Mouse (Mus musculus) adrenal gland, postnatal 4 days (tissue): ENCODE results near the gene Mmp25. TPM values are rescaled to one million over a fixed set of nuclear protein-coding genes. Genes with fewer than 3 reads are reported as not detected.

ENCODE experiments used
- DNase-seq, 2 experiments: peaks; one replicate each; pipeline ENCODE4 v3.0.0; 2021 to 2022; ENCODE audit warnings: low spot score in 2 of 2, mixed read lengths in 2 of 2
- total RNA-seq, 2 experiments: library from RNA; stranded (reverse); gene quantifications; 2 replicates each; pipeline ENCODE4 v1.2.3; 2021

Gene Mmp25
- total RNA-seq, 2 experiments from 2014 or later = 0.56 to 0.90 TPM

DNA sequence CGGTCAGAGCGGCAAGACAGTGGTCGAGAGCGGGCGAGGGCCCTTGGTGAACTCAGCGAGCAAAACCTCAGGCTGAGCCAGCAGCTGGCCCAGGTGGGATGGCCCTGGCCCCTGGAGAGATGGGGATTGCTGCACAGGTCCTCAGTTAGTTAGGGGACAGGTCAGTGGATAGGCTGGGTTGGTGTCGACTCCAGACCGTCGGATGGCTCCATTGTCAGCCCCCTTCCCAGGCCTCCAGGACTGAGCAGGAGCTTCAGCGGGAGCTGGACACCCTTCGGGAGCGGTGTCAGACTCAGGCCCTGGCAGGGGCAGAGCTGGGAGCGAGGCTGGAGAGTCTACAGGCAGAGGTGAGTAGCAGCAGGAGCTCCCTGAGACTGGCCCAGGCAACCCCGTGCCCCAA is 20.4 kb upstream of the Mmp25 start:
- no peak for DNase-seq

DNA sequence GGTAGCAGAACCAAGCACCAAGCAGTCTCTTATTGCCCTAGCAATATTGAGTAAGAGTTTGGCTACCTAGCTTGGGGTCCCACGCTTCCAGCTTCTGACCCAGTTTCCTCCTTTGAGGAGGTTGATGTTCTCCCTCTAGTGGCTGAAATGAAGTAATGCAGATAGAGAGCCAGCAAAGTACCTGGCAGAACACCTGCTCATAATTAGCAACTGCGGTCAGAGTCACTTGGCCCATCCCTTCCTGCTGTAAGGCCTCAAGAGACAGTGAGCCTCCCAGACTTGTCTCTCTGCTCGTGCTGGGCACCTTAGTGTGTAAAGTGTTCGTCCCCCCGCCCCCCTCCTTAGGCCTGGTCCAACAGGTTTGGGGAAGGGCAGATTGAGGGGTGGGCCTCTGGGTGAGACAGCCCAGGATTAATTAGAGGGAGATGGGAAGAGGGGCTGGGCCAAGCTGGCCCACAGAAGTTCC is 19.5 kb upstream of the Mmp25 start:
- DNase-seq = no peak

- no peak for DNase-seq
Observed at GRCm38 (mm10) chr17:23661526-23661925, 16.4 kb upstream of the Mmp25 start.

GRCm38 (mm10) chr17:23660876-23661200 is 15.8 kb upstream of the Mmp25 start:
- DNase-seq = no peak

DNA sequence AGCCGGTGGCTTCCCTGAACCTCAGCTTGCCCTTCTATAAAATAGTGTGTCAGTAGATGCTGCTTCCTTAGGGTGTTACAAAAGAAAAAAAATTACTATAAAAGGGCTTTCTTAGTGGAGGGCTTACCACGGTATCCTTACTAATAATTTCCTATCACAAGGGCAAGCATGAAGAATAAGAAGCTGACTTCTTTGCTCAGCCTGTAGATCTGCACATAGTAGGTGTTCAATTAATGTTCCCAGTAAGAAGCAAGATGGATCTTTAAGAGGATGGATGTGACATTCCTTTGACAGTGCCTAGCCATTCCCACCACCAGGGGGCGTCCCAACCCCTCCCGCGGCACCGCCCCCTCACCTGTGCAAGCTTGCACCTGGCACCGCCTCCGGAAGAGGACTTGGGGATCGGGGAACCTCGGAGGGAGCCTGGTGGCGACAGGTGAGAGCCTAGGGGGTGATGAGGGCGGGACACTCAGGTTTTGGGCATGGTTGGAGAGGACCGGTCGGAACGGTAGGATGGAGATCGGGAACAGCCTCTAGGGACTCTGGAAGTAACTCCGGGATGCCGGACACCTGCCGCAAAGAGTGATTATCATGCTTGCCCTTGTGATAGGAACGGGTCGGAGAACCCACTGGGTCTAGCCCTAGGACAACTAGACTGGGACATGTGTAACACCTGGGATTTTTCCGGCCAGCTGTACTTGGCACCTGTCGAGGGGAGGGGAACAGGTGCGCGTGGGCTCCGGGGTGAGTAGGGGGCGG is 15.2 kb upstream of the Mmp25 start, which contains the start of gene Bicdl2:
Gene Bicdl2, plus strand, starts transcription at position 390 of the 759 bp plus-strand sequence.
- no peak for DNase-seq

- DNase-seq = no peak
Observed at GRCm38 (mm10) chr17:23658450-23658849, 13.4 kb upstream of the Mmp25 start.

- no peak for DNase-seq
Observed at GRCm38 (mm10) chr17:23654410-23654809, 9.3 kb upstream of the Mmp25 start.

GRCm38 (mm10) chr17:23654001-23654400 is 8.9 kb upstream of the Mmp25 start:
- DNase-seq = no peak

- no peak for DNase-seq
Observed at GRCm38 (mm10) chr17:23653324-23653723, 8.2 kb upstream of the Mmp25 start.

DNA sequence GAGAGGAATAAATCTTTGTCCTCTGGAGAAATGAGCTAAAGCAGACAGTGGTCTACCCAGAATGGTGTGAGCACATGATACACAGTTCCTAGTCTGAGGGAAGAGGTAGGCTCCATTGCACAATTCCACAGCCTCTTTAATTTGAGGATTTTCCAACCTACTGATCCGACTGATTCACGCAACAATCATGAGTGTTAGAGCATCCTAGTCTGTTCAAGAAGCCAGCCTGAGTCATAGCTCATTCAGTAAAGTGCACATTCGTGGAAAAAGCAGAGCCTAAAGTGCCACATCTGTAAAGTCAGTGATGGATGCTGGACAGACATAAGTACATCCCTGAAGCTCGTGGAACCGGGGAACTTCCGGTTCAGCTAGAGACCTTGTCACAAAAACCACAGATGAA is 6.3 kb upstream of the Mmp25 start:
- no peak for DNase-seq

DNA sequence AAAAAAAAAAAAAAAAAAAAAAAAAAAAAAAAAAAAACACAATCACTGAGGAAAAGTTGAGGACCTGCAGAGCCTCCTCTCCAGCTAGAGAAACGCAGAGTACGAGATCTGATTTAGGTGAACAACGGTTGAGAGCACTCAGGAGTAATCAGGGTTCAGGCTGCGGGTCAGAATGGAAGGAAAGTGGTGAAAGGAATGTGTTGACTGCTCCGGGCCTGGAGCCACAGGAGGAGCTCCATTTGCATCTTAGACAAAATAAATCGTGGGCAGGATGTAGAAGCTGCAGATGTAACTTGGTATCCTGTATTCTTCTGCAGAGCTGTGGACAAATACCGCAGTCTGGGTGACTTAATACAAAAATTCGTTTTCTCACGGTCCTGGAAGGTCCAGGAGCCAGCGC is 817 bp upstream of the Mmp25 start:
- DNase-seq = no peak

DNA sequence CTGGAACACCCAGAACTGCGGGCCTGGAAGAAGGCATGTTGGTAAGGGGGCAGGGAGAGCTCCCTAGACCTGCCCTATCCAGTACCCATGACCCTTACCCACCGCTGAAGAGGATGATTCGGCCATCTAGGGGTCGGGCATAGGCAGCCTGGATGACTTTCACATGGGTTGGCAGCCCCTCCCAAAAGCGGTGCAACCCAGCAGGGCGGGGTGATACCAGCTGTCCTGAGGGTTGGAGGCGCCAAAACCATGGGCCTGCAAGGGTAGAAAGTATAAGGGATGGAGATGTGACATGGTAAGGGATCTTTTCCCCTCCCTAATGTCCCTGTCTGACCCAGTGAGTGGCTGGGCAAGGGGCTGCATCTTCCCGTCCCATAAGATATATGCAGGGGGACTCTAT is 13.8 kb downstream of the Mmp25 start:
- DNase-seq = no peak

GRCm38 (mm10) chr17:23630195-23631020 is 14.7 kb downstream of the Mmp25 start:
- peak; percentile 60 to 68 for DNase-seq

DNA sequence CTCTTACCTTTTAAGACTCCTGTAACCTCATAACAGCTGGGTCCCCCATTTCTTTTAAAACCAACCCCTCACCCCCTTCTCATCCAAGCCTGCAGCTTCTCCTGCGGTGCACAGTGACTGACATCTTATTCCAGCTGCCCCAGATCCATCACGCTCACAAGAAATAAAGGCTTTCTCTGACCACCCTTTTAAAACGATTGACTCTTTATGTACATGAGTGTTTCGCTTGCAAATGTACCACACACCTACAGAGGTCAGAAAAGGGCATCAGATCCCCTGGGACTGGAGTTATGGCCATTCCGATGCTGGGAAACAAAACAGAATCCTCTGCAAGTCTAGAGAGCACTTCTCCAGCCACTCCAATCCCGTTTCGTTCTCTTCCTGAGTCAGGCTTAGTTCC is 17.3 kb downstream of the Mmp25 start:
- no peak for DNase-seq

GRCm38 (mm10) chr17:23620351-23620750 is 24.7 kb downstream of the Mmp25 start:
- no peak for DNase-seq

DNA sequence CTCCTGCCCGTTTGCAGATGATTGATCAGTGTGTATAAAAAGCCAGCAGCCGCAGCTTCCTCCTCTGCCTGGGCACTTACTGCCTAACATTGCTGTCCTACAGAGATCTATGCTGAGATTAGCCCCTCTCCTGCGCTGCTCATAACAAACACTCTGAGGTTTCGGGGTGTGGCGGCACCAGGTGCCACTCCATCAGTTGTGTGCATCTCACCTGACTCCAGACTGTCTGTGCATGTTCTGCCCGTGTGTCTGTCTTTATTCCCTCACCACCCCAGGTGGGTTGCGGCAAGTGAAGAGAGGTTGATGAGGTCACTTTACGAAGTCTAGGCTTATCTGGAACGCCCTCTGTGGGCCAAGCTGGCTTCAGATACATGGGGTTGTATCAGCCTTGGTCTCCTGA is 28.0 kb downstream of the Mmp25 start:
- DNase-seq = no peak

DNA sequence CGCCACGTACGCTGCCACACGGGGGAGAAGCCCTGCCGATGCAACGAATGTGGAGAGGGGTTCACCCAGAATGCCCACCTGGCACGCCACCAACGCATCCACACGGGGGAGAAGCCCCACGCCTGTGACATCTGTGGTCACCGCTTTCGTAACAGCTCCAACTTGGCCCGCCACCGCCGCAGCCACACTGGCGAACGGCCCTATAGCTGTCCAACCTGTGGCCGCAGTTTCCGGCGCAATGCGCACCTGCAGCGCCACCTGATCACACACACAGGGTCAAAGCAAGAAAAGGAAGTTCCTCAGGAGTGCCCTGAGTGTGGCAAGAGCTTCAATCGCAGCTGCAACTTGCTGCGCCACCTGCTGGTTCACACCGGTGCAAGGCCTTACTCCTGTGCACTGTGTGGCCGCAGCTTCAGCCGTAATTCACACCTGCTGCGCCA is 34.7 kb downstream of the Mmp25 start:
- DNase-seq = peak in 1 of 2 experiments; percentile 26

- DNase-seq = no peak
Observed at GRCm38 (mm10) chr17:23609612-23610011, 35.5 kb downstream of the Mmp25 start.

- DNase-seq = no peak
Observed at GRCm38 (mm10) chr17:23605220-23605619, 39.9 kb downstream of the Mmp25 start.

- DNase-seq = no peak
Observed at GRCm38 (mm10) chr17:23604394-23604793, 40.7 kb downstream of the Mmp25 start.

- no peak for DNase-seq
Observed at GRCm38 (mm10) chr17:23603542-23603941, 41.5 kb downstream of the Mmp25 start.

GRCm38 (mm10) chr17:23603077-23603476 is 42.0 kb downstream of the Mmp25 start:
- DNase-seq = no peak
